Mouse (Mus musculus) liver, postnatal 0 days (tissue): ENCODE measurements around the gene Rbp3. TPM values are rescaled to one million over a fixed set of nuclear protein-coding genes. Genes with fewer than 3 reads are reported as not detected.
A peak's percentile ranks its signal among the peaks of the same experiment; 100 is the strongest.

ENCODE experiments used
- ATAC-seq: fragments of 200-750 bp; cut with Nextera tagmentation; 2 replicates; pipeline ENCODE4 v1.8.0; 2017; ENCODE audit warnings: mild to moderate bottlenecking, moderate library complexity
- DNase-seq: peaks from one replicate; pipeline ENCODE4 v3.0.0-alpha.2; 2016
- H3K27ac ChIP-seq: fragments of 300-500 bp; sonication (generic); 2 replicates; pipeline ENCODE4 v1.5.1; 2014; ENCODE audit warnings: antibody characterized with exemption, moderate library complexity, mild to moderate bottlenecking, low read depth
- H3K27me3 ChIP-seq: fragments of 300-500 bp; sonication (generic); 2 replicates; pipeline ENCODE4 v1.6.1; 2014; ENCODE audit warnings: low read length, control low read depth, mixed read lengths; ENCODE audit not compliant: insufficient read depth
- H3K36me3 ChIP-seq: fragments of 300-500 bp; sonication (generic); replicated peaks from 2 replicates; pipeline ENCODE4 v1.6.1; 2014; ENCODE audit warnings: mild to moderate bottlenecking, control low read depth, low read length, moderate library complexity, mixed read lengths; ENCODE audit not compliant: insufficient read depth
- H3K4me1 ChIP-seq: fragments of 300-500 bp; sonication (generic); 2 replicates; pipeline ENCODE4 v1.6.1; 2014; ENCODE audit warnings: antibody characterized with exemption, mild to moderate bottlenecking, control low read depth; ENCODE audit not compliant: insufficient read depth
- H3K4me2 ChIP-seq: fragments of 300-500 bp; sonication (generic); 2 replicates; pipeline ENCODE4 v1.6.1; 2014; ENCODE audit warnings: low read depth, mild to moderate bottlenecking, low read length, moderate library complexity, mixed read lengths
- H3K4me3 ChIP-seq: fragments of 300-500 bp; sonication (generic); 2 replicates; pipeline ENCODE4 v1.5.1; 2014; ENCODE audit warnings: low read depth, low read length
- H3K9ac ChIP-seq: fragments of 300-500 bp; sonication (generic); replicated peaks from 2 replicates; pipeline ENCODE4 v1.6.1; 2014; ENCODE audit warnings: mild to moderate bottlenecking, moderate library complexity
- H3K9me3 ChIP-seq: fragments of 300-500 bp; sonication (generic); 2 replicates; pipeline ENCODE4 v1.6.1; 2016; ENCODE audit warnings: mild to moderate bottlenecking, control low read depth, low read length, mixed read lengths
- CTCF ChIP-seq: sonication (generic); IDR thresholded peaks from 2 replicates; pipeline ENCODE4 v1.5.1; 2016; ENCODE audit warnings: antibody characterized with exemption, low read depth
- EP300 ChIP-seq: IDR thresholded peaks from 2 replicates; pipeline ENCODE4 v1.6.1; 2016; ENCODE audit warnings: antibody characterized with exemption, low read depth, mild to moderate bottlenecking
- WGBS: fragments of 180-500 bp; shearing (Covaris S2); extraction: QIAGEN DNeasy Blood & Tissue Kit; methylation state at CpG from one replicate; pipeline ENCODE4 v1.1.7; 2014; ENCODE audit not compliant: insufficient replicate concordance; 5-methylcytosine and 5-hydroxymethylcytosine counted together
- polyA plus RNA-seq: library from polyadenylated mRNA; unstranded; fragments of >200 nt; fragmentation: Nextera tagmentation; extraction: Ambion mirVana; gene quantifications from 2 replicates; pipeline ENCODE4 v1.2.1, GENCODE M21; 2015

The Rbp3 gene
- polyA plus RNA-seq, 1 experiment from 2014 or later, result 0.05 TPM

DNA sequence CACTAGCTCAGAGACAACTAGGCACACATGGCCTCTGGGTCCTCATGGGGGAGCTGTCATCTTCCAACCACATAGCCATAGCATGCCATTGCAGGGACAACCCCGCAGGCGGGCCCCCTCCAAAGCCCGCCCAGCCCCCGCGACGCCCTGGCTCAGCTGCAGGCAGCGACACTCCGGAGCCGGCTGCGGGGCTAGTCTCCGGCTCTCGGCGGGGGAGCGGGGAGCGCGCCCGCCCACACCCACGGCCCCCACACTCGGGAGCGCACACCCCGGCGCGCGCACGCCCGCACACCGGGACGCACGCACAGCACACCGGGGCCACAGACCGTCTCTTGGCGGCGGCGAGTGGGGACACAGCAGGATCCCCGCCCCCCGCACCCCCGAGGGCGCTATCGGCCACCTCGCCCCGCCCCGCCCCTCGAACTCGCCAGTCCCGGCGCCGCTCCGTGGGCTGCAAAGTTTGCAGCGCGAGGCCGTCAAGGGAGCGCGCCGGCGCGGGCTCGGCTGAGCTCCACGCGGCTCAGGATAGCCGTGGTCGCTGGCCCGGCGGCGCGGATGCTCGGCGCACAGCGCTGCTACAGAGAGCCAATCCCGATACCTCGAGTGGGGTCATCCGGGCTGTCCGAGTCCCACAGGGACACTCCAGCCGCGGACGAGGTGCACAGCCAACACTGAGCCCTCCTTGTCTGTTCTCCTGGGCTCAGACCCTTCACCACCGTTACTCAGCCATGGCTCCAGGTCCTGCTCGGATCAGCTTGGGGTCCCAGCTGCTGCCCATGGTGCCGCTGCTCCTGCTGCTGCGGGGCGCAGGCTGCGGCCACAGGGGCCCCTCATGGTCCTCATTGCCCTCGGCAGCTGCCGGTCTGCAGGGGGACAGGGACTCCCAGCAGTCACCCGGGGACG, 30.4 kb upstream of the Rbp3 start, which contains the start of gene Gdf10:
Gene Gdf10 (plus strand): TSS at position 420 of the 903 bp plus-strand sequence.
- no peak for DNase-seq
- Histone ChIP-seq H3K4me1 (no peaks in the 10 kb centered on the region), H3K9me3 (no peaks in the 10 kb centered on the region), H3K27ac (no peak within 1 kb of the TSS), H3K4me3 (peak within 1 kb of the TSS; percentile 49), H3K9ac (no peak within 1 kb of the TSS), H3K36me3 (no peaks in the 10 kb centered on the region), H3K4me2 (peak within 1 kb of the TSS; percentile 65), H3K27me3 (peaks cover 35% of the 10 kb centered on the region)
- ATAC-seq, result peak; percentile 10; the same call in 1 of the 2 replicates
- TF ChIP-seq EP300, result no peak
- no peak for TF ChIP-seq CTCF
- 1% methylated on average over 67 of the region's 85 CpGs for WGBS

DNA sequence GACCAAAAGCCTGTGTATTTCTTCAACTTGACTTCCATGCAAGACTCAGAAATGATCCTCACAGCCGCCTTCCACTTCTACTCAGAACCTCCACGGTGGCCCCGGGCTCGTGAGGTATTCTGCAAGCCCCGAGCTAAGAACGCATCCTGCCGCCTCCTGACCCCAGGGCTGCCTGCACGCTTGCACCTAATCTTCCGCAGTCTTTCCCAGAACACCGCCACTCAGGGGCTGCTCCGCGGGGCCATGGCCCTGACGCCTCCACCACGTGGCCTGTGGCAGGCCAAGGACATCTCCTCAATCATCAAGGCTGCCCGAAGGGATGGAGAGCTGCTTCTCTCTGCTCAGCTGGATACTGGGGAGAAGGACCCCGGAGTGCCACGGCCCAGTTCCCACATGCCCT, 21.9 kb upstream of the Rbp3 start:
- TF ChIP-seq EP300 (no peak), CTCF (no peak)
- H3K9me3 ChIP-seq, result no peaks in the 10 kb centered on the region
- no peak overlapping the region for H3K27ac ChIP-seq
- 38% methylated on average over 17 of the region's 17 CpGs for WGBS
- H3K36me3 ChIP-seq, result no peaks in the 10 kb centered on the region
- H3K4me2 ChIP-seq, result no peak overlapping the region
- ATAC-seq (no peak), DNase-seq (no peak)
- 0 out of 2 replicates have a peak, but pooled peaks cover 6% of the 10 kb centered on the region for H3K27me3 ChIP-seq
- H3K9ac ChIP-seq, result no peak overlapping the region
- no peaks in the 10 kb centered on the region for H3K4me1 ChIP-seq
- no peak overlapping the region for H3K4me3 ChIP-seq

DNA sequence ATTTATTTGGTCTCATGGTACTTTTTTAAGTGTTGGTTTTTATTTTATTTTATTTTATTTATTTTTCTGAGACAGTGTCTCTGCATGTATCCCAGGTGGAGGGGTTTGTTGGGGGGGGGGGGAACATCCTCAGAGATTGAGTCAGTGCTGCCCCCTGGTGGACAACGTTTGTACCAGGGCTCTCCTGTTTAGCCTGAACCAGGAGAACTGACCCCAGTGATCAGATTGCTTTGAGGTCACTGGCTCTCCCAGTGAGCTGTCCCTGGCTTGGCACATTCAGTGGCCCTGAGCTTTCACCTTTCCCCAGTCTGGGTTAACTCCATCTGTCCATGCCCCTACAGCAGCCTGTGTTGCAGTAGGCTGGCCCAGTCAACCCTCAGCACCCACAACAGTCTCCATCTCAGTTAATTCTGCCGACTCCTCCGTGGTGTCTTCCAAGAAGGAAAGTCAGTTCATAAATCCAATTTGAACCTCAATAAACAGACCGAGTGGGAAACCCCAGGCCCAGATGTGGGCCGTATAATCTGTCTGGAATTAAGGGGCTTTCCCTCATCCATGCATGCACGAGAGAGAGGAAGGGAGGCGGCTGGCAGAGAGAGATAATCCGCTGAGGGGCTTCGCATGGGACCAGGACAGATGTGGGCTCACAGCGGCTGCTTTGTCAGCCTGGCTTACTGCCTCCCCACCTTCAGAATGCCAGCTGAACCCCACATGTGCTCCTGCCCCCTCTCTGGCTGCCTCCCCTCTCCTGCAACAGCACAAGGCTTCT, 20.7 kb upstream of the Rbp3 start:
- Histone ChIP-seq H3K27me3 (0 out of 2 replicates have a peak, but pooled peaks cover 6% of the 10 kb centered on the region), H3K9ac (no peak overlapping the region), H3K4me2 (no peak overlapping the region), H3K27ac (no peak overlapping the region), H3K9me3 (no peaks in the 10 kb centered on the region), H3K36me3 (no peaks in the 10 kb centered on the region), H3K4me3 (no peak overlapping the region), H3K4me1 (no peaks in the 10 kb centered on the region)
- ATAC-seq (no peak), DNase-seq (peak; percentile 67)
- 51% methylated on average over 10 of the region's 10 CpGs for WGBS
- peak; percentile 62 for TF ChIP-seq CTCF
- no peak for TF ChIP-seq EP300

DNA sequence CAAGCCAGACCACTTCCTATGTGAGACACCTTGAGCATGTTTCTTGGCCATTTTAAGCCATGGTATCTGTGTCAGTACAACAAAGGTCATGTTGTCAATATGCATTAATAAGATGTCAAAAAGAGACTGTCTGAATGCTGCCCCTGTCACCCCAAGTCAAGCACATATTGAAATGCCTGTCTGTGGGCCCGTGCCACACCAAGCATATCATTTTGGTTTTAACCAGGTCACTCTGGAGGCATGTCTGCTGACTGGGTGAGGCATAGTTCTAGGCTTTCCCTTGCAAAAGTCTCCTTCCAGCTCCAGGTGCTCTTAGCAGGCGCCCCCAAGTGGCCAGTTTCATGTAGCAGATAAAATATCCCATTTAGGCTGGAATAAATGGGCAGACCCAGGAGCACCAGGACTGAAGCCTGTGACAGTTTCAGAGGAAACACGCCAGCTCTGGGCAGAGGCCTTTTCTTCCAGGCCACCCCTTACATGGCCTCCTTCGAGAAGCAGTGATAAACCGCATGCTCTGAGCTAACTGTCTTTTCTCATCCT, 20.0 kb upstream of the Rbp3 start:
- no peak for ATAC-seq

DNA sequence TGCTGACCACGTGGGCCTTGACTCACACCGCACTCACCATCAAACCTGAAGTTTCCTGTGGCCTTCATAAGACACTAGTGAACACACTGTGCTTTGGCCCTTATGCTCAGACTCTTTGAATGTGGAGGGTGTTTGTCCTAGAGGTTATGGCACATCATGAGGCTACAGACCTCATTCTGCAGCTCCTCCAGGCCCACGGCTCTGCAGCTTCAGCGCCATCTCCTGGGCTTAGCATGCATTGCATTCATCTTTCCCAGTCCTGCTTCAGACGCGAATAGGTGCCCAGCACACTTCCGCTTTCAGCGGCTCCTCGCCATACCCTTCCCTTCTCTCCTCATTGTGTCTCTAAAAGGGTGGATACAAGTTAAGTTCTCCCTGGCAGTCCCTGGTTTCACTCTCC, 14.7 kb upstream of the Rbp3 start:
- Histone ChIP-seq H3K27me3 (no peaks in the 10 kb centered on the region), H3K9ac (no peak overlapping the region), H3K4me2 (peak overlapping the region; percentile 26; the same call in 1 of the 2 replicates), H3K27ac (0 out of 2 replicates have a peak overlapping the region, but pooled peaks have one; percentile 34), H3K9me3 (no peaks in the 10 kb centered on the region), H3K36me3 (no peaks in the 10 kb centered on the region), H3K4me1 (no peaks in the 10 kb centered on the region), H3K4me3 (no peak overlapping the region)
- no peak for ATAC-seq
- WGBS, result 25% methylated on average over 9 of the region's 9 CpGs
- TF ChIP-seq CTCF, result peak; percentile 76
- no peak for TF ChIP-seq EP300
- DNase-seq, result peak; percentile 71

More for the DNA sequence above, 20.0 kb upstream of the Rbp3 start:
- Histone ChIP-seq H3K9me3 (no peaks in the 10 kb centered on the region), H3K9ac (no peak overlapping the region), H3K4me2 (no peak overlapping the region), H3K27ac (no peak overlapping the region), H3K27me3 (0 out of 2 replicates have a peak, but pooled peaks cover 6% of the 10 kb centered on the region), H3K4me3 (no peak overlapping the region), H3K4me1 (no peaks in the 10 kb centered on the region), H3K36me3 (no peaks in the 10 kb centered on the region)
- TF ChIP-seq CTCF (peak; percentile 53), EP300 (no peak)
- DNase-seq, result peak; percentile 45
- 29% methylated on average over 5 of the region's 5 CpGs for whole genome bisulfite sequencing

DNA sequence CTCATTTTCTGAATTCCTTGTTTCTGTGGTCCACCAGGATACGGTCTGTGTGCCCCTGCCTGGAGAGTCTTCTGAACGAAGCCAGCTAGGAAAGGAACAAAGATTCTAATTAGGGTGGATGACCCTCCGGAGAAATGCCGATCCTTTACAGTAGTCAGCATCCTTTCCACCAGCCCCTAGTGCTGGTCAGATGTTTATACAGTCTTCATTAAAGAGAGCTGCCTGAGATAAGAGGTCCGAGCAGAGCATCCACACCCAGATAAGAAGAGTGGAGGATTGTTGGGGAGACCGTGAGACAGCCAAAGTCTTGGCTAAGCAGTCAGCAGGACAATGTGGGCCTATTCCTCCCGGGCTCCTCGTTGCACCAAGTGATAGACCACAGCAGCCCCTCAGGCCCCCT, 13.1 kb upstream of the Rbp3 start, which contains the start of gene Gdf2:
Gene Gdf2 (plus strand): TSS at position 301 of the 400 bp plus-strand sequence.
- H3K27ac ChIP-seq, result peak within 1 kb of the TSS; percentile 52; the same call in 1 of the 2 replicates
- no peaks in the 10 kb centered on the region for H3K9me3 ChIP-seq
- H3K9ac ChIP-seq, result no peak within 1 kb of the TSS
- 53% methylated on average over 8 of the region's 8 CpGs for WGBS
- DNase-seq (no peak), ATAC-seq (peak; percentile 12; the same call in 1 of the 2 replicates)
- no peaks in the 10 kb centered on the region for H3K27me3 ChIP-seq
- no peaks in the 10 kb centered on the region for H3K4me1 ChIP-seq
- TF ChIP-seq EP300 (no peak), CTCF (no peak)
- H3K36me3 ChIP-seq, result no peaks in the 10 kb centered on the region
- peak within 1 kb of the TSS; percentile 13; the same call in 1 of the 2 replicates for H3K4me3 ChIP-seq
- no peak within 1 kb of the TSS for H3K4me2 ChIP-seq
